Mouse (Mus musculus) lung, postnatal 0 days (tissue): ENCODE data around the gene P4ha1. TPM values are rescaled to one million over a fixed set of nuclear protein-coding genes. Genes with fewer than 3 reads are reported as not detected.

Experiments
- ATAC-seq: fragments of 200-750 bp; cut with Nextera tagmentation; 2 replicates; pipeline ENCODE4 v1.8.0; 2017; ENCODE audit warnings: moderate library complexity
- DNase-seq: peaks from one replicate; pipeline ENCODE4 v3.0.0-alpha.2; 2016; ENCODE audit warnings: low spot score
- H3K27ac ChIP-seq: fragments of 300-500 bp; sonication (generic); 2 replicates; pipeline ENCODE4 v1.5.1; 2014; ENCODE audit warnings: antibody characterized with exemption, mild to moderate bottlenecking, low read length, mixed read lengths
- H3K27me3 ChIP-seq: fragments of 300-500 bp; sonication (generic); replicated peaks from 2 replicates; pipeline ENCODE4 v1.6.1; 2014; ENCODE audit warnings: low read length, mixed read lengths; ENCODE audit not compliant: insufficient read depth
- H3K36me3 ChIP-seq: fragments of 300-500 bp; sonication (generic); 2 replicates; pipeline ENCODE4 v1.6.1; 2014; ENCODE audit warnings: low read length, mixed read lengths; ENCODE audit not compliant: insufficient read depth
- H3K4me1 ChIP-seq: fragments of 300-500 bp; sonication (generic); 2 replicates; pipeline ENCODE4 v1.6.1; 2014; ENCODE audit warnings: antibody characterized with exemption, low read depth, low read length, mixed read lengths; ENCODE audit not compliant: insufficient read depth
- H3K4me2 ChIP-seq: fragments of 300-500 bp; sonication (generic); replicated peaks from 2 replicates; pipeline ENCODE4 v1.6.1; 2014; ENCODE audit warnings: low read depth, mild to moderate bottlenecking, low read length, moderate library complexity, mixed read lengths
- H3K4me3 ChIP-seq: fragments of 300-500 bp; sonication (generic); 2 replicates; pipeline ENCODE4 v1.5.1; 2014; ENCODE audit warnings: low read depth, low read length
- H3K9ac ChIP-seq: fragments of 300-500 bp; sonication (generic); replicated peaks from 2 replicates; pipeline ENCODE4 v1.6.1; 2014; ENCODE audit warnings: low read depth, mild to moderate bottlenecking
- H3K9me3 ChIP-seq: fragments of 300-500 bp; sonication (generic); 2 replicates; pipeline ENCODE4 v1.6.1; 2016; ENCODE audit warnings: low read length, mixed read lengths
- CTCF ChIP-seq: IDR thresholded peaks from 2 replicates; pipeline ENCODE4 v1.5.1; 2016; ENCODE audit warnings: antibody characterized with exemption, mild to moderate bottlenecking
- EP300 ChIP-seq: IDR thresholded peaks from 2 replicates; pipeline ENCODE4 v1.6.1; 2016; ENCODE audit warnings: antibody characterized with exemption, mild to moderate bottlenecking, control low read depth
- WGBS: fragments of 180-500 bp; shearing (Covaris S2); extraction: QIAGEN DNeasy Blood & Tissue Kit; methylation state at CpG from one replicate; pipeline ENCODE4 v1.1.7; 2014; 5-methylcytosine and 5-hydroxymethylcytosine counted together
- polyA plus RNA-seq: library from polyadenylated mRNA; unstranded; fragments of >200 nt; fragmentation: Nextera tagmentation; extraction: Ambion mirVana; gene quantifications from 2 replicates; pipeline ENCODE4 v1.2.1, GENCODE M21; 2015

The P4ha1 gene
- 40.6 and 40.7 TPM in 2 replicates for polyA plus RNA-seq

- peak within 1 kb of the TSS; percentile 86 for H3K4me3 ChIP-seq
- 1% methylated on average over 19 of the region's 39 CpGs for WGBS
- TF ChIP-seq EP300 (no peak), CTCF (peak; percentile 91)
- H3K4me1 ChIP-seq, result peaks cover 5% of the 10 kb centered on the region; the same call in 1 of the 2 replicates
- DNase-seq (peak; percentile 99), ATAC-seq (peak; percentile 99)
- H3K36me3 ChIP-seq, result no peaks in the 10 kb centered on the region
- H3K27me3 ChIP-seq, result no peaks in the 10 kb centered on the region
- H3K9ac ChIP-seq, result peak within 1 kb of the TSS; percentile 69
- peak within 1 kb of the TSS; percentile 66 for H3K4me2 ChIP-seq
- peak within 1 kb of the TSS; percentile 94 for H3K27ac ChIP-seq
- H3K9me3 ChIP-seq, result no peaks in the 10 kb centered on the region
These were observed at the start of gene P4ha1 for GRCm38 (mm10) chr10:59323100-59323487. Gene P4ha1 (plus strand): TSS chr10:59323296.

GRCm38 (mm10) chr10:59275745-59276144 is 47.4 kb upstream of the P4ha1 start:
- no peak for ATAC-seq
- 88% methylated on average over 5 of the region's 5 CpGs for WGBS
- Histone ChIP-seq H3K27me3 (no peaks in the 10 kb centered on the region), H3K4me2 (no peak overlapping the region), H3K27ac (no peak overlapping the region), H3K4me1 (peaks cover 8% of the 10 kb centered on the region; the same call in 1 of the 2 replicates), H3K9me3 (no peaks in the 10 kb centered on the region), H3K36me3 (no peaks in the 10 kb centered on the region), H3K4me3 (no peak overlapping the region), H3K9ac (no peak overlapping the region)
- TF ChIP-seq CTCF (no peak), EP300 (no peak)
- DNase-seq, result no peak

GRCm38 (mm10) chr10:59277116-59277515 is 46.0 kb upstream of the P4ha1 start:
- Histone ChIP-seq H3K27ac (no peak overlapping the region), H3K4me1 (peaks cover 8% of the 10 kb centered on the region; the same call in 1 of the 2 replicates), H3K27me3 (no peaks in the 10 kb centered on the region), H3K36me3 (no peaks in the 10 kb centered on the region), H3K9me3 (no peaks in the 10 kb centered on the region), H3K4me3 (no peak overlapping the region), H3K4me2 (0 out of 2 replicates have a peak overlapping the region, but pooled peaks have one; percentile 11), H3K9ac (0 out of 2 replicates have a peak overlapping the region, but pooled peaks have one; percentile 5)
- ATAC-seq (no peak), DNase-seq (no peak)
- TF ChIP-seq CTCF (no peak), EP300 (no peak)
- WGBS, result 22% methylated on average over 10 of the region's 10 CpGs

DNA sequence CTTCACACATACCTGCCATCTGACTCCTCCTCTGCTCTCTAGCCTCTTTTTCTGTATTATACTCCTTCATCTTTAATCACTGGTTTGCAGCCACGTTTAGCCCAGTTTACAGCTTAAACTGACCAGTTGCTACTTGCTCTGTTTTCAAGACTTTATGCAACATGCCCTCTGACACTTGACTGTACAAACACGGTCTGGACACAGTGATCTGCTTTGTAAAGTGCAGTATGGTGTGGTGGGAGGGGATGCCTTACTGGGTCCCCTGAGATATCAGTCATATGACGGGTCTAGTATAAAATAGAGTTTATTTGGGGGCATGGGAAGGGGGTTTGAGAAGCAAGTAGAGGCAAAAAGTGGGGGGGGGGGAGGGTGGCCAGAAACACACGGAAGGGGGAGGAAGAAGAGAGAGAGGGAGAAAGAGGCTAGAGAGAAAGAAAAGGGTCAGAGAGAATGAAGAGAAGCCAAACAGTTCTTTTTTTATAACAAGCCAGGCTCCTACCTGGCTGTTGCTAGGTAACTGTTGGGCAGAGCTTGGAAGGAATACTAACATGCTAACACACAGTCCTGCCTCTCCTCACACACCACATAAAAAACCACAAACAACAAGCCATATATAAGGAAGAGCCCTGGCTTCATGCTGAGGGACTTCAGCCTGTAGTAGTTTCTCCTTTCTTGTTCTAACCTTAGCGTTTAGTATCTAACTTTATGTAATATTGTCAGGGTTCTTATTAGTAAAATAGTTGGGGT is 45.2 kb upstream of the P4ha1 start:
- Histone ChIP-seq H3K9ac (no peak overlapping the region), H3K9me3 (no peaks in the 10 kb centered on the region), H3K4me2 (no peak overlapping the region), H3K27me3 (no peaks in the 10 kb centered on the region), H3K4me1 (peaks cover 8% of the 10 kb centered on the region; the same call in 1 of the 2 replicates), H3K36me3 (no peaks in the 10 kb centered on the region), H3K4me3 (no peak overlapping the region), H3K27ac (no peak overlapping the region)
- 44% methylated on average over 5 of the region's 5 CpGs for WGBS
- ATAC-seq (no peak), DNase-seq (peak; percentile 6)
- TF ChIP-seq CTCF (no peak), EP300 (no peak)

- Histone ChIP-seq H3K4me2 (no peak overlapping the region), H3K9ac (no peak overlapping the region), H3K4me3 (no peak overlapping the region), H3K36me3 (no peaks in the 10 kb centered on the region), H3K27ac (no peak overlapping the region), H3K9me3 (no peaks in the 10 kb centered on the region), H3K27me3 (no peaks in the 10 kb centered on the region), H3K4me1 (no peaks in the 10 kb centered on the region)
- 73% methylated on average over 3 of the region's 3 CpGs for WGBS
- DNase-seq (no peak), ATAC-seq (no peak)
- TF ChIP-seq CTCF (no peak), EP300 (no peak)
These were observed 39.9 kb upstream of the P4ha1 start for GRCm38 (mm10) chr10:59283164-59283563.

- H3K9ac ChIP-seq, result no peak overlapping the region
- 80% methylated on average over 1 of the region's 1 CpGs for WGBS
- no peak overlapping the region for H3K4me3 ChIP-seq
- H3K4me1 ChIP-seq, result no peaks in the 10 kb centered on the region
- H3K36me3 ChIP-seq, result no peaks in the 10 kb centered on the region
- H3K27ac ChIP-seq, result no peak overlapping the region
- ATAC-seq (no peak), DNase-seq (no peak)
- no peaks in the 10 kb centered on the region for H3K9me3 ChIP-seq
- H3K27me3 ChIP-seq, result no peaks in the 10 kb centered on the region
- no peak for TF ChIP-seq CTCF
- no peak for TF ChIP-seq EP300
- no peak overlapping the region for H3K4me2 ChIP-seq
These were observed 39.3 kb upstream of the P4ha1 start for GRCm38 (mm10) chr10:59283749-59284148.
